Mouse (Mus musculus) spleen, adult 2 months (tissue): ENCODE measurements around the gene Lsm7.

Experiments
- CTCF ChIP-seq: fragments of 200-500 bp; IDR thresholded peaks from 2 replicates; pipeline ENCODE4 v1.5.1; 2011; ENCODE audit warnings: mild to moderate bottlenecking, inconsistent platforms; ENCODE audit not compliant: insufficient read depth, insufficient read length, insufficient replicate concordance; ENCODE audit errors: extremely low read depth
- POLR2A ChIP-seq: fragments of 200-500 bp; IDR thresholded peaks from 2 replicates; pipeline ENCODE4 v1.6.1; 2011; ENCODE audit warnings: low read depth, low read length, inconsistent platforms

- TF ChIP-seq CTCF (no peak), POLR2A (no peak)
Measured at GRCm38 (mm10) chr10:80843087-80843930, 11.7 kb downstream of the Lsm7 start.
